Mouse (Mus musculus): Measurements from ENCODE around the gene Gm26602.
A peak's percentile ranks its signal among the peaks of the same experiment; 100 is the strongest.

Gm26602 gene

GRCm38 (mm10) chr10:79886611-79887010, 24.0 kb upstream of the Gm26602 start:
- DNase-seq: no peak

GRCm38 (mm10) chr10:79889386-79889785, 21.3 kb upstream of the Gm26602 start:
- no peak for DNase-seq

- no peak for DNase-seq
These were observed 20.0 kb upstream of the Gm26602 start, which contains the start of gene Cfd for GRCm38 (mm10) chr10:79890670-79891069. Gene Cfd (plus strand): TSS chr10:79890853.

GRCm38 (mm10) chr10:79892451-79893118, 18.1 kb upstream of the Gm26602 start:
- peak; percentile 77 for DNase-seq

GRCm38 (mm10) chr10:79896306-79896705, 14.3 kb upstream of the Gm26602 start:
- DNase-seq: no peak

GRCm38 (mm10) chr10:79896814-79897213, 13.8 kb upstream of the Gm26602 start:
- DNase-seq: no peak

GRCm38 (mm10) chr10:79897316-79898245, 13.1 kb upstream of the Gm26602 start:
- DNase-seq: no peak

GRCm38 (mm10) chr10:79900951-79901410, 9.7 kb upstream of the Gm26602 start:
- no peak for DNase-seq

GRCm38 (mm10) chr10:79906712-79907111, 3.9 kb upstream of the Gm26602 start:
- DNase-seq: peak; percentile 41

GRCm38 (mm10) chr10:79907415-79907814, 3.2 kb upstream of the Gm26602 start:
- DNase-seq: peak; percentile 37

- DNase-seq: peak; percentile 97
These were observed 2.2 kb upstream of the Gm26602 start, which contains the start of gene Med16 for GRCm38 (mm10) chr10:79908167-79909091. Gene Med16 (minus strand): TSS chr10:79908923.

GRCm38 (mm10) chr10:79909092-79909922, 1.3 kb upstream of the Gm26602 start:
- peak; percentile 47 for DNase-seq

- DNase-seq: peak; percentile 28
These were observed 1.8 kb downstream of the Gm26602 start for GRCm38 (mm10) chr10:79912412-79912811.

GRCm38 (mm10) chr10:79914131-79914947, 3.7 kb downstream of the Gm26602 start:
- no peak for DNase-seq

GRCm38 (mm10) chr10:79914948-79915596, 4.4 kb downstream of the Gm26602 start:
- DNase-seq: no peak

GRCm38 (mm10) chr10:79916081-79916480, 5.4 kb downstream of the Gm26602 start:
- no peak for DNase-seq

- DNase-seq: peak; percentile 82
These were observed 6.3 kb downstream of the Gm26602 start, which contains the start of gene Kiss1r for GRCm38 (mm10) chr10:79916808-79917531. Gene Kiss1r (plus strand): TSS chr10:79916971.

- DNase-seq: no peak
These were observed 7.0 kb downstream of the Gm26602 start for GRCm38 (mm10) chr10:79917532-79918100.
